Mouse (Mus musculus) heart, adult 8-10 months (tissue): ENCODE results near the gene Gm20388. TPM values are rescaled to one million over a fixed set of nuclear protein-coding genes. Genes with fewer than 3 reads are reported as not detected.
"Not testable (repeated sequence)": the region's sequence is repeated elsewhere in the genome, so short reads cannot be mapped to it uniquely, and the experiment has no call there.

Source experiments
- DNase-seq: peaks from one replicate; pipeline ENCODE4 v3.0.0; 2022; ENCODE audit warnings: low spot score
- total RNA-seq, 4 experiments: library from RNA; stranded (reverse); gene quantifications; 2 replicates each; pipeline ENCODE4 v1.2.4; 2022

The Gm20388 gene
- total RNA-seq, 4 experiments from 2014 or later: 4.2 to 6.7 TPM; not detected in 2

GRCm38 (mm10) chr8:120313674-120314073, 403.0 kb downstream of the Gm20388 start:
- no peak for DNase-seq

GRCm38 (mm10) chr8:120314932-120315331, 404.3 kb downstream of the Gm20388 start:
- DNase-seq: no peak

- no peak for DNase-seq
Measured at GRCm38 (mm10) chr8:120315644-120316043, 405.0 kb downstream of the Gm20388 start.

- DNase-seq: no peak
Measured at GRCm38 (mm10) chr8:120316707-120317106, 406.1 kb downstream of the Gm20388 start.

GRCm38 (mm10) chr8:120317118-120317824, 406.6 kb downstream of the Gm20388 start:
- no peak for DNase-seq

GRCm38 (mm10) chr8:120318476-120318991, 407.9 kb downstream of the Gm20388 start:
- DNase-seq: no peak

GRCm38 (mm10) chr8:120319449-120319848, 408.8 kb downstream of the Gm20388 start:
- peak; percentile 57 for DNase-seq

GRCm38 (mm10) chr8:120320146-120320545, 409.5 kb downstream of the Gm20388 start:
- no peak for DNase-seq

GRCm38 (mm10) chr8:120321724-120322123, 411.1 kb downstream of the Gm20388 start:
- no peak for DNase-seq

GRCm38 (mm10) chr8:120322956-120323448, 412.4 kb downstream of the Gm20388 start:
- peak; percentile 39 for DNase-seq

GRCm38 (mm10) chr8:120324555-120324954, 413.9 kb downstream of the Gm20388 start:
- peak; percentile 55 for DNase-seq

GRCm38 (mm10) chr8:120325172-120325767, 414.6 kb downstream of the Gm20388 start:
- no peak for DNase-seq

GRCm38 (mm10) chr8:120327131-120327554, 416.5 kb downstream of the Gm20388 start:
- no peak for DNase-seq

GRCm38 (mm10) chr8:120328361-120329022, 417.9 kb downstream of the Gm20388 start:
- DNase-seq: no peak

- DNase-seq: no peak
Measured at GRCm38 (mm10) chr8:120329030-120329748, 418.5 kb downstream of the Gm20388 start.

- DNase-seq: no peak
Measured at GRCm38 (mm10) chr8:120331027-120331426, 420.4 kb downstream of the Gm20388 start.

- DNase-seq: no peak
Measured at GRCm38 (mm10) chr8:120332379-120333229, 422.0 kb downstream of the Gm20388 start.

GRCm38 (mm10) chr8:120333681-120334080, 423.0 kb downstream of the Gm20388 start:
- DNase-seq: no peak

GRCm38 (mm10) chr8:120334261-120334660, 423.6 kb downstream of the Gm20388 start:
- DNase-seq: not testable (repeated sequence)

- no peak for DNase-seq
Measured at GRCm38 (mm10) chr8:120334878-120335261, 424.2 kb downstream of the Gm20388 start.
